Mouse (Mus musculus) embryonic fibroblast, embryonic 13.5 days (primary cell): ENCODE data around the gene Mipep.

Source experiments
- CTCF ChIP-seq: IDR thresholded peaks from 2 replicates; pipeline ENCODE4 v1.5.1; 2011; ENCODE audit warnings: mild to moderate bottlenecking, control low read depth, low read length, moderate library complexity, borderline replicate concordance; ENCODE audit not compliant: insufficient read depth
- POLR2A ChIP-seq: IDR thresholded peaks from 2 replicates; pipeline ENCODE4 v1.6.1; 2011; ENCODE audit warnings: low read depth, mild to moderate bottlenecking, control low read depth, low read length, moderate library complexity

DNA sequence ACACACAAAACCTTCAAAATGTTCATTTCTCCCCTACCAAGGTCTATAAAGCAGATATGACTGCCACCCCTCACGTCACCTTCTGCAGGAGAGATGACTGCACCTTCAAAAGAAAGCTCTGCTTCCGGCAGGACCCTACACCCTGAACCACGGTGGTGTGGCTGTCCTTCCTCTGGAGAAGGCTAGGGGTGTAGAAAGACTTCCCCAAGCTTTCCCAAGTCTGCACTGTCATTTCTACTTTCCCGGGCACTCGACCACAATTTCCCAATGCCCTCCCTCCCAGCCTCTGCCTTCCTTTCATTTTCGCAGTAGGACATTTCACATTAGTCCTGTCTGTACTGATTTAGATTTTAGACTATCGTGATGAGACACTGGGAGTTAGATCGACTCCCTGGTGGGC is 1.2 kb upstream of the Mipep start:
- no peak for TF ChIP-seq CTCF
- TF ChIP-seq POLR2A, result no peak
